Mouse (Mus musculus) mesoderm, embryonic 11.5 days (tissue): ENCODE data around the gene Slc26a9.

Source experiments
- DNase-seq: peaks from one replicate; pipeline ENCODE4 v3.0.0-alpha.2; 2012; ENCODE audit warnings: low read depth, low spot score

Gene Slc26a9

GRCm38 (mm10) chr1:131743868-131744464 lies at the start of gene Slc26a9:
Gene Slc26a9, plus strand, starts transcription at chr1:131744022.
- no peak for DNase-seq

GRCm38 (mm10) chr1:131695308-131695707 lies 48.5 kb upstream of the Slc26a9 start:
- DNase-seq = no peak

- no peak for DNase-seq
Measured at GRCm38 (mm10) chr1:131696325-131696724, 47.5 kb upstream of the Slc26a9 start.

- no peak for DNase-seq
Measured at GRCm38 (mm10) chr1:131698770-131699169, 45.1 kb upstream of the Slc26a9 start.

GRCm38 (mm10) chr1:131699642-131700041 lies 44.2 kb upstream of the Slc26a9 start:
- no peak for DNase-seq

- DNase-seq = no peak
Measured at GRCm38 (mm10) chr1:131700447-131700846, 43.4 kb upstream of the Slc26a9 start.

GRCm38 (mm10) chr1:131701391-131701790 lies 42.4 kb upstream of the Slc26a9 start:
- no peak for DNase-seq

GRCm38 (mm10) chr1:131702094-131702766 lies 41.6 kb upstream of the Slc26a9 start:
- DNase-seq = no peak

GRCm38 (mm10) chr1:131703482-131703881 lies 40.3 kb upstream of the Slc26a9 start:
- DNase-seq = no peak

GRCm38 (mm10) chr1:131708338-131708737 lies 35.5 kb upstream of the Slc26a9 start:
- peak; percentile 32 for DNase-seq

GRCm38 (mm10) chr1:131711518-131711917 lies 32.3 kb upstream of the Slc26a9 start:
- DNase-seq = no peak

- DNase-seq = peak; percentile 89
Measured at GRCm38 (mm10) chr1:131712386-131712785, 31.4 kb upstream of the Slc26a9 start.

- DNase-seq = no peak
Measured at GRCm38 (mm10) chr1:131714388-131715337, 29.2 kb upstream of the Slc26a9 start.

GRCm38 (mm10) chr1:131718952-131719694 lies 24.7 kb upstream of the Slc26a9 start:
- DNase-seq = no peak

- DNase-seq = no peak
Measured at GRCm38 (mm10) chr1:131721989-131722388, 21.8 kb upstream of the Slc26a9 start.

- DNase-seq = no peak
Measured at GRCm38 (mm10) chr1:131723549-131723948, 20.3 kb upstream of the Slc26a9 start.

- DNase-seq = no peak
Measured at GRCm38 (mm10) chr1:131726586-131726985, 17.2 kb upstream of the Slc26a9 start.

GRCm38 (mm10) chr1:131730639-131731437 lies 13.0 kb upstream of the Slc26a9 start:
- no peak for DNase-seq

- no peak for DNase-seq
Measured at GRCm38 (mm10) chr1:131733474-131734180, 10.2 kb upstream of the Slc26a9 start.

- DNase-seq = no peak
Measured at GRCm38 (mm10) chr1:131734657-131735273, 9.1 kb upstream of the Slc26a9 start.
